Mouse (Mus musculus): ENCODE results near the gene Sgip1. TPM values are rescaled to one million over a fixed set of nuclear protein-coding genes. Genes with fewer than 3 reads are reported as not detected.

The Sgip1 gene
- polyA plus RNA-seq, 1 experiment from 2014 or later: 27.3 TPM

DNA sequence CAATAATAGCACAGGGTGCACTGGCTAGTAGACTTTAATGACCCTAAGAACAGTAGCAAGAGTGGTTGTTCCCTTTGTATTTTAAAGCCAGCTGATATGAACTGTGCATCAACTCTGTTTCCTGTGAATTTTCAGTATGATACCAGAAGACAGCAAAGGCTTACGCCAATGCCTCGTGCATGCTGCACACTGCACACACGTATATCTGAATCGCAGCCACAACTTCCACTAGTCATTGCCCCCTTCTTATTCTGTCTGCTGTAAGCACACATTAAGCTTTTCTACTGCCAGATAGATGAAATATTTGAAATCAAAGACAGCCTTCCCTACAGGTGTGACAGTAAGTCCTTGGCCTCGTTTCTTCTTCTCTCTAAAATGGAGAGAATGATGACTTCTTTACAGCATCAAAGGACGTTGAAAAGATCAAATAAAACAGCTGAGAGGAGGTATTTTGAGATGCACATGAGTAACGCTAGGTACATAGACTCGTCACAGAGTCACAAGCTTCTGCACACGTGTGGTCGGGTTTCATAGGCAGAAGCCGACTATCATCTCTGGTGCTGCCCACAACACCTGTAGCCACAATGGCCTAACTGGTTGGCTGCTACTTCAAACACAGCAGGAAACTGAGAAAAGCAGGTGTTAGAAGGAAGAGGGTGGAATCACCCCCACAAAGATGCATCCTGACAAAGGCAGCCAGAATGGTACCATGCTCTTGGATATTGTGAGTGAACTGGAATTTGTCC lies 249.7 kb downstream of the Sgip1 start:
- no peak overlapping the region for H3K27ac ChIP-seq
- H3K36me3 ChIP-seq (replicated peaks): no peaks in the 10 kb centered on the region
- no peak overlapping the region for H3K4me3 ChIP-seq (replicated peaks)
- H3K9me3 ChIP-seq: no peaks in the 10 kb centered on the region
- H3K4me2 ChIP-seq: no peak overlapping the region
- H3K4me1 ChIP-seq: no peaks in the 10 kb centered on the region
- no peaks in the 10 kb centered on the region for H3K27me3 ChIP-seq
- 87% methylated on average over 11 of the region's 11 CpGs for WGBS
- ATAC-seq (ENCODE audit: low FRiP score): no peak
- H3K9ac ChIP-seq: no peak overlapping the region

GRCm38 (mm10) chr4:102991685-102992084 lies 250.6 kb downstream of the Sgip1 start:
- Histone ChIP-seq H3K9me3 (no peaks in the 10 kb centered on the region), H3K27me3 (no peaks in the 10 kb centered on the region), H3K4me3 (replicated peaks) (no peak overlapping the region), H3K36me3 (replicated peaks) (no peaks in the 10 kb centered on the region), H3K4me2 (no peak overlapping the region), H3K9ac (no peak overlapping the region), H3K4me1 (no peaks in the 10 kb centered on the region), H3K27ac (no peak overlapping the region)
- WGBS: 56% methylated on average over 3 of the region's 3 CpGs
- ATAC-seq (ENCODE audit: low FRiP score): no peak

DNA sequence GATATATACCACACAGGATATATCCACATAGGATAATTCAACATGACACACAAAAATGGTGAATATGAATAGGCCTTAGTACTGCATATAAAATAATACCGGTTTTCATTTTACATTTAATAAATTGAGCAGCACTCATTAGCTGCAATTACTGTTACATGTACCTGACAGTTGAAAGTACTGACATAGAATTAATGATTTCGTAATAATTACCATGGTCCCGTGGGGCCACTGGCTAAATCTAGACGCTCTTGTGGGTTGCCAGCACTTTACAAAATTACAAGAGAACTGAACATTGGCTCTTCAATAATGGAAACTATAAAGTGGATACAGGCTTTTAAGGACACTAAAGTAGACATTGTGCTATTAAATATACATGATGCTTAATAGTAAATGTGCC lies 263.6 kb downstream of the Sgip1 start:
- ATAC-seq (ENCODE audit: low FRiP score): no peak
- no peak overlapping the region for H3K4me2 ChIP-seq
- H3K36me3 ChIP-seq (replicated peaks): no peaks in the 10 kb centered on the region
- no peak overlapping the region for H3K4me3 ChIP-seq (replicated peaks)
- H3K27me3 ChIP-seq: no peaks in the 10 kb centered on the region
- no peak overlapping the region for H3K27ac ChIP-seq
- WGBS: 85% methylated on average over 4 of the region's 4 CpGs
- no peaks in the 10 kb centered on the region for H3K9me3 ChIP-seq
- peaks cover 15% of the 10 kb centered on the region for H3K4me1 ChIP-seq
- H3K9ac ChIP-seq: no peak overlapping the region

- Histone ChIP-seq H3K27me3 (no peaks in the 10 kb centered on the region), H3K9me3 (no peaks in the 10 kb centered on the region), H3K36me3 (replicated peaks) (no peaks in the 10 kb centered on the region), H3K4me1 (peaks cover 15% of the 10 kb centered on the region), H3K4me2 (no peak overlapping the region), H3K27ac (no peak overlapping the region), H3K9ac (no peak overlapping the region), H3K4me3 (replicated peaks) (no peak overlapping the region)
- ATAC-seq (ENCODE audit: low FRiP score): no peak
- 74% methylated on average over 15 of the region's 15 CpGs for WGBS
These were observed 264.3 kb downstream of the Sgip1 start for GRCm38 (mm10) chr4:103005190-103005945.

DNA sequence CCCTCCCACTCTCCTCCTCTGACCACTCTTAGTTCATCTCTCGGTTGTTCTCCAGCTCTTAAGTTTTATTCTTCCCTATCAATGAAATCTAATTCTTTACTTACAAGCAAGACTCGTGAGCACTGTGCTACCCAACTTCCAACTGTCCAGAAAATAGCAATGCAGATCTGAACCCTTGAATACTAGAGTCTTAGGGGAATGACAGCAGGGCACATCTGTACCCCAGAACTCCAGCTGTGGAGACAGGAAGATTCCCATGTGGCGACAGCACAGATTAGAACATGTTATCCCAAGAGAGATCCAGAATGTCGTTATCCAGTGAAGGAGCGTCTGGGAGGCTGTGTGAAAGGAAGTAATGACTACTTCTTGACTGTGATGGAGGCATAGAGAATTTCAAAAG lies 265.2 kb downstream of the Sgip1 start:
- Histone ChIP-seq H3K4me2 (no peak overlapping the region), H3K4me3 (replicated peaks) (no peak overlapping the region), H3K9me3 (no peaks in the 10 kb centered on the region), H3K27me3 (no peaks in the 10 kb centered on the region), H3K9ac (no peak overlapping the region), H3K4me1 (peaks cover 15% of the 10 kb centered on the region), H3K36me3 (replicated peaks) (no peaks in the 10 kb centered on the region), H3K27ac (no peak overlapping the region)
- ATAC-seq (ENCODE audit: low FRiP score): no peak
- 78% methylated on average over 5 of the region's 5 CpGs for WGBS

DNA sequence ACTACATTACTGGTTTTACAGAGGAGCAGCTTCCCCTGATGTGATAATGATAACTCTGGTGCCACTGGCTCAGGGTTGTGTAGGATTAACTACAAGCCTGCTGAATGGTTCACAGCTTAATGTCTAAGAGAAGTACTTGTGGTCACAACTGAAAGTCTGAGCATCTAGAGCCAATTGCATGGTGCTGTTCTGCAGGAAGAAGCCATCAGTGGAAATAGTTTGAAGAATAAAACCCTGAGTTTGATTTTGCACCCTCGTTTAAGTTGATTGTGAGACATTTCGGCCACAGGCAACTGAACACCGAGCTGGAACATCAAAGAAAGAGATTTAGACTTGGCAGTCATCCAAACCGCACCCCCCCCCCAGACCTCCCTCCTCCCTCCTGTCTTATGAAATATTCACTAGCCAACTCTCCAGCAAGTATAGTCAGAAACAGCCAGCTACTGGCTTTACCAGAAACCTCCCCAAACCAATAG lies 265.9 kb downstream of the Sgip1 start:
- ATAC-seq (ENCODE audit: low FRiP score): 0 out of 2 replicates have a peak, but pooled peaks have one; percentile 27

DNA sequence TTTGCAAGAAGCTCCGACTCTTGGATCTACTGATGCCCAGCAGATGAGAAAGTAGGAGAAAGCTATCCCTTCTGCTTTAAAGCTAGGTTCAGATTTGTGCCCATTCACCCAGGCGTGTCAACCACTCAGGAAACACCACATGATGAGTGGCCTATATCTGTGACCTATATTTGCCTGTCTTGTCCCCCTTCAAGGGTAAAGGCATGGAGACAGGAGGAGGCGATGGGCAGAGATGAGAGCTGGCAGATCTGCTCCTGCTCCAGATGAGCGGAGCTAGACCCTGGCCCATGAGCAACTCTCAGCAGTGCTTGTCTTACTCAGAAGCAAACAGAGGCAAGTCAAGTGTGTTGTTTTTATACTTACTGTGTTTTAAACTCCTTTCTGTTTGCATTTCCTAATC lies 269.6 kb downstream of the Sgip1 start:
- Histone ChIP-seq H3K4me1 (peaks cover 26% of the 10 kb centered on the region), H3K9ac (no peak overlapping the region), H3K27ac (no peak overlapping the region), H3K9me3 (no peaks in the 10 kb centered on the region), H3K4me2 (no peak overlapping the region), H3K36me3 (replicated peaks) (no peaks in the 10 kb centered on the region), H3K4me3 (replicated peaks) (no peak overlapping the region), H3K27me3 (no peaks in the 10 kb centered on the region)
- WGBS: 92% methylated on average over 4 of the region's 4 CpGs
- ATAC-seq (ENCODE audit: low FRiP score): no peak

More for the DNA sequence above, 265.9 kb downstream of the Sgip1 start:
- Histone ChIP-seq H3K36me3 (replicated peaks) (no peaks in the 10 kb centered on the region), H3K4me3 (replicated peaks) (no peak overlapping the region), H3K27me3 (no peaks in the 10 kb centered on the region), H3K9ac (no peak overlapping the region), H3K4me1 (peaks cover 16% of the 10 kb centered on the region), H3K4me2 (0 out of 2 replicates have a peak overlapping the region, but pooled peaks have one; percentile 15), H3K27ac (0 out of 2 replicates have a peak overlapping the region, but pooled peaks have one; percentile 31), H3K9me3 (no peaks in the 10 kb centered on the region)
- 25% methylated on average over 4 of the region's 4 CpGs for WGBS

DNA sequence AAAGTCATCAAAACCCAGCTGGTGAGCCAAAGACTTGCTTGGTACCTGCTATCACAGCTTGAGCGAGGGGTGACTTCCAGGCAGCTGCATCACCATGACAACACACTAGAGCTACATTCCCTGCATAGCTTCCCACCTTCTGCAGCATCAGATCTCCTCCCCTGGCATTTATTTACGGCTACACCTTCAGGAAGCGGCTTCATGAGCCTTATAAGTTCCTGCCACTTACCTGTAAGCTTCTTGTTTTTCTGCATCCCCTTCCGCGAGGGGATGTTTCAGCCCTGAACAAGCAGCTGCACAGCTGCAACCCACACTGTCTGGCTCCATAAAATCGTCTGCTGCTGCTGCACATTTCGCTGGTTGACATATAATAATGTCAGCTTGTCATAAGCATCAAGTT lies 270.7 kb downstream of the Sgip1 start:
- no peak overlapping the region for H3K9ac ChIP-seq
- no peak overlapping the region for H3K4me2 ChIP-seq
- H3K4me3 ChIP-seq (replicated peaks): no peak overlapping the region
- no peaks in the 10 kb centered on the region for H3K27me3 ChIP-seq
- peaks cover 20% of the 10 kb centered on the region for H3K4me1 ChIP-seq
- no peak overlapping the region for H3K27ac ChIP-seq
- 37% methylated on average over 7 of the region's 7 CpGs for WGBS
- no peaks in the 10 kb centered on the region for H3K36me3 ChIP-seq (replicated peaks)
- peak; percentile 51; the same call in 1 of the 2 replicates for ATAC-seq (ENCODE audit: low FRiP score)
- H3K9me3 ChIP-seq: no peaks in the 10 kb centered on the region

- H3K36me3 ChIP-seq (replicated peaks): no peaks in the 10 kb centered on the region
- H3K4me2 ChIP-seq: peak overlapping the region; percentile 28
- peaks cover 14% of the 10 kb centered on the region; the same call in 1 of the 2 replicates for H3K4me1 ChIP-seq
- no peak overlapping the region for H3K4me3 ChIP-seq (replicated peaks)
- H3K27me3 ChIP-seq: no peaks in the 10 kb centered on the region
- ATAC-seq (ENCODE audit: low FRiP score): no peak
- 4% methylated on average over 4 of the region's 4 CpGs for WGBS
- H3K9ac ChIP-seq: no peak overlapping the region
- H3K9me3 ChIP-seq: no peaks in the 10 kb centered on the region
- H3K27ac ChIP-seq: no peak overlapping the region
These were observed 272.4 kb downstream of the Sgip1 start for GRCm38 (mm10) chr4:103013490-103013889.

Other genes starting within 250 kb of the Sgip1 start
- gene Tctex1d1, start 237.3 kb downstream of the Sgip1 start, polyA plus RNA-seq (2016; fragmentation: Nextera tagmentation; extraction: Ambion mirVana): 0.54 and 0.86 TPM in 2 replicates